Mouse (Mus musculus) heart, postnatal 0 days (tissue): ENCODE results near the gene Mybl2.

Experiments
- CTCF ChIP-seq: IDR thresholded peaks from 2 replicates; pipeline ENCODE4 v1.5.1; 2016; ENCODE audit warnings: antibody characterized with exemption, control low read depth, low read depth
- EP300 ChIP-seq: IDR thresholded peaks from 2 replicates; pipeline ENCODE4 v1.6.1; 2016; ENCODE audit warnings: antibody characterized with exemption, low read depth

- TF ChIP-seq CTCF = no peak
- TF ChIP-seq EP300 = no peak
Measured at GRCm38 (mm10) chr2:163032622-163033021, 21.9 kb upstream of the Mybl2 start.
